Mouse (Mus musculus): ENCODE measurements around the gene Pcgf5. TPM values are rescaled to one million over a fixed set of nuclear protein-coding genes. Genes with fewer than 3 reads are reported as not detected.

The Pcgf5 gene
- total RNA-seq (2018; cell fraction: chromatin; rRNA removed), result 100 to 1,000 TPM in 1 of 26 experiments, 10 to 100 TPM in 25; 20.9 to 247 (median 50.9) TPM
- 10 to 100 TPM in 25 of 26 experiments, 1 to 10 TPM in 1; 9.1 to 32.3 (median 22.4) TPM for total RNA-seq (2018; cell fraction: cytosol; rRNA removed)
- 100 to 1,000 TPM in 1 of 26 experiments, 10 to 100 TPM in 25; 17.2 to 189 (median 33.8) TPM for total RNA-seq (2018; cell fraction: nucleus; rRNA removed)
- polyA plus RNA-seq (2018), result 9.2 to 10.3 TPM (median 10.0 TPM) in 3 replicates

DNA sequence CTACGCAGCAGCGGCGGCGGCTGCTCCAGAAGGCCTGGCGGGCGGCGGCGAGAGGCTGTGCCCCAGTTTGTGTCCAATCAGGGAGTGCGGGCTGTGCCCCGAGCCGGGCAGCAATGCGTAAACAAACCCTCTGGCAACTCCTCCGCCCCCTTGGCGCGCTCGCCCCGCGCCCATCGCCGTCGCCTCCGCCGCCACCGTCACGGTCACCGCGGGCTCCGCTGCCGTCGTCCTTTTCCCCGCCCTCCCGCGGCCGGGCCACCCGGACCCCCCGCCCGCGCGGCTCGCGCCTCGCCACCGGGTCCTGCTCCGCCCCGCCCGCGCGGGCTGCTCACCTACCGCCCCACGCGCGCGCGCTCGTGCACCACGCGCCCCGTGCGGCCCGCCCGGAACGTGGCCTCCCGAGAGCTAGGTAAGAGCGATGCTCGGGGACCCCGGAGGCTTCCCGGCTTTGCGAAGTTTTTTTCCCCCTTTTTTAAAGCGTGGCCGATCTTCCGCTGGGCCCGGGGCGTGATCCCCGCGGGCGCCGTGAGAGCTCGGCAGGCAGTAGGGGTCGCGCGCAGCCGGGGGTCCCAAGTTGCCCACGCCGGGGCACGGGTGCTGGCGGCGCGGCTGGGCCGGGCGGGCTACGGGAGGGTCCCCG, at the start of gene Pcgf5:
TSS of gene Pcgf5 (plus strand) at position 149 of the 640 bp plus-strand sequence.
- no peaks in the 10 kb centered on the region for H3K79me2 ChIP-seq (ENCODE audit: inconsistent target)
- H3K4me3 ChIP-seq (ENCODE audit: inconsistent target), result peak within 1 kb of the TSS; percentile 5; the same call in 1 of the 2 replicates
- no peaks in the 10 kb centered on the region for H3K36me3 ChIP-seq (ENCODE audit: inconsistent target)
- WGBS (ENCODE audit: missing documents), result under 1% methylated on average over 67 of the region's 92 CpGs
- H3K27ac ChIP-seq, result no peak within 1 kb of the TSS

DNA sequence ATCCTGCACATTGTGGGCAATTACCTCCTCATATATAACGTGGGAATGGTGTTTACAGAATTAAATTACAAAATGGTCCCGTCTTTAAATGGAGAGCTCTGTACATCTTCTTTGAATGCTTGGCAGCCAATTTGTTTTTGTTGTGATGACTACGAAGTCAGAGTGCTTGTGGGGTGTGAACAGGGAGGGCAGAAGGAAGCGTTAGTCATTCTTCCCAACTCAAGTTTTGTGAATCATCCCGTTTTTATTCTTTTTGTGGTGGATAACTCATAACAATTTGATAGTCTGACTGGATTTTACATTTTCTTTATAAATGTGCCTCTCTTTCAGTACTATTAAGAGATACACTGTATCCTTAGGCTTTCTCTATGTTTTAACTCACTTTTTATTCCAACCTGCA, 42.6 kb upstream of the Pcgf5 start:
- WGBS (ENCODE audit: missing documents), result 93% methylated on average over 5 of the region's 5 CpGs
- no peaks in the 10 kb centered on the region for H3K36me3 ChIP-seq (ENCODE audit: inconsistent target)
- H3K4me3 ChIP-seq (ENCODE audit: inconsistent target), result no peak overlapping the region
- no peaks in the 10 kb centered on the region for H3K79me2 ChIP-seq (ENCODE audit: inconsistent target)
- H3K27ac ChIP-seq, result no peak overlapping the region

DNA sequence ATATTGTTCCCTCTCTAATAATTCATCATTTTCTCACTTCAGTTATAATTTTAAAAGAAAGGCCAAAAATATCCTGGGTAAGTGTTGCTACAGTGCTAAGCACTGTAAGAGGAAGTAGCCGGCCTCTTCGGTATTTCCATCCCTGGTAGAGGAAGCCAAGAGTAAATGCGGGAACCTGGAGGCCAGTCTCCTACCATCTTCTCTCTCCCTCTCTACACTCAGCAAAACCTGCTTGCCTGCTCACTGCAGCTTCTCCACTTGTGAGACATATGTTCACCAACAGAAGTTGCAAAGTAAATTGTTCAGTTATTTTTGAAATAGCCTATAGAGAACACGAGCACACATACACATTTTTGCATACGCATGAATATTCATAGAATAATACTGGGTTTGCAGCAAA, 34.1 kb upstream of the Pcgf5 start:
- no peak overlapping the region for H3K4me3 ChIP-seq (ENCODE audit: inconsistent target)
- H3K36me3 ChIP-seq (ENCODE audit: inconsistent target), result no peaks in the 10 kb centered on the region
- H3K79me2 ChIP-seq (ENCODE audit: inconsistent target), result no peaks in the 10 kb centered on the region
- H3K27ac ChIP-seq, result no peak overlapping the region
- 31% methylated on average over 5 of the region's 5 CpGs for WGBS (ENCODE audit: missing documents)

DNA sequence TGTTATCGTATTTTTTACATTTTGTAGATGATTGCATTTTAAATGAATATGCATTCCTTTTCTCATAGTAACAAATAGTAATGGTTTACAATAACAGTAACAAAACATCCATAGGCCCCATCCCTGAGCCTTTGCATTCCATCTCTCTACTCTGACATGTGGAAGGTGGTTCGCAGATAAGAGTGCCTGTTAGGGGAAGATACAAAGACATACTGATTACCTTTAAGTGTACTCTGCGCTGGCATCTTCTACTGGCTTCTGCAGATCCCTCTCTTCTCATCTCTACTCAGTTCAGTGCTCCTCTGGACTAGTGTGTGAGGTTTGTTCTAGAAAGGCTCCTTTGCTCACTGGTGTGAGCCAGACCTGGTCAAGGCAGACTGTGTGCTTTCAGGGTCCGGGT, 28.4 kb upstream of the Pcgf5 start:
- no peak overlapping the region for H3K4me3 ChIP-seq (ENCODE audit: inconsistent target)
- WGBS (ENCODE audit: missing documents), result 94% methylated on average over 4 of the region's 4 CpGs
- no peaks in the 10 kb centered on the region for H3K36me3 ChIP-seq (ENCODE audit: inconsistent target)
- H3K27ac ChIP-seq, result no peak overlapping the region
- H3K79me2 ChIP-seq (ENCODE audit: inconsistent target), result no peaks in the 10 kb centered on the region

DNA sequence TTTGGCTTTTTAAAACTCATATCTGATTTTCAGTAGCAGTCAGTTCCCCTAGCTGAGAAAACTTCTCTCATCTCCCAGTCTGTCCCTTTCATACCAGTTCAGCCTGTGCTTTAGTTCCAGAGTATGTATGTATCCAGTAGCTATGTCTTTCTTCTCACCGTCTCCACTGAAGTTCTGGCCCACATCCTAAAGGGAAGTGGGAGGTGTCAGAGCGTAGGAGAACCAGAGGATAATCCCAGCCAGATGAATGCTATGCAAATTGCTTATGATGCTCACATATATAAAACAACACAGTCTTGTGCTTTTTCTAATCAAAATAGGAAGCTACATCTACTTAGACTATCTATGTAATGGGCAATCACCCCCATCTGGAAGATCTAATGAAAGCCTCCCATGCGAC, 27.0 kb upstream of the Pcgf5 start:
- 79% methylated on average over 3 of the region's 3 CpGs for WGBS (ENCODE audit: missing documents)
- H3K79me2 ChIP-seq (ENCODE audit: inconsistent target), result no peaks in the 10 kb centered on the region
- H3K4me3 ChIP-seq (ENCODE audit: inconsistent target), result no peak overlapping the region
- H3K27ac ChIP-seq, result no peak overlapping the region
- H3K36me3 ChIP-seq (ENCODE audit: inconsistent target), result no peaks in the 10 kb centered on the region

DNA sequence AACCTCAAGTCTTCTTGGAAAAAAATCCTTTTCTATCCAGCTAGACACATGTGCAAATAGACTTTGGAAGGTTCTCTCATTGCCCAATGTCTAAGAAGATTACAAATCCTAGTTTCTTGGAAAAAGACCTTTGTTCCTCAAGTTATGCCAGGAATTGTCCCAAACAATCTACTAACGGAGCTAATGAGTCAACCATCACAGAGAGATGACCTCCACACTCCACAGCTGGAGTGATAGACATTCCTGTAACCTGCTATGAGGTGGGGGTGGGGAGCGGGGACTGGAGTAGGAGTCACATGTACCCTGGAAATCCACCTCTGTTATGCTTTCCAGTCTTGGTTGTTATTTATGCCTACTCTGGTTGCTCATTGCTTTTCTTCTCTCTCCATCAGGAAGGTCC, 24.8 kb upstream of the Pcgf5 start:
- no peaks in the 10 kb centered on the region for H3K36me3 ChIP-seq (ENCODE audit: inconsistent target)
- 95% methylated on average over 2 of the region's 2 CpGs for WGBS (ENCODE audit: missing documents)
- H3K79me2 ChIP-seq (ENCODE audit: inconsistent target), result no peaks in the 10 kb centered on the region
- H3K27ac ChIP-seq, result no peak overlapping the region
- no peak overlapping the region for H3K4me3 ChIP-seq (ENCODE audit: inconsistent target)

DNA sequence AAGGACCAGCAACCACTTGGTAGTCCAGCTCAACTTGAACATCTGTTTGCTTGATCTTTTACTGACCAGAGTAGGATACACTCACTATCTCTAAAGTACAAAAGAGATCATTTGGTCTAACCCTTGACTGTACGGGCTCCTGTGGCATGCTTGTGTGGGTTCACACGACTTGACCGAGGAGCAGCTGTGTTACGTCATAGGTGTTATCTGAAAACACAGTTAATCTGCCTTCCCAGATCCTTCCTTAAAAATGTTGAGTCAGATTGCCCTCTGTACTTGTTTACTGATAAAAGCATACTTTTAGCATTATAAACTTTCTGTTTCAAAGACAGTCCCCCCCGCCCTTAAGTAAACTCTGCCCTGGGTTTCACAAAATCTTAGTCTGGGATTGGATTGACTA, 19.4 kb upstream of the Pcgf5 start:
- H3K79me2 ChIP-seq (ENCODE audit: inconsistent target), result no peaks in the 10 kb centered on the region
- 25% methylated on average over 5 of the region's 5 CpGs for WGBS (ENCODE audit: missing documents)
- no peaks in the 10 kb centered on the region for H3K36me3 ChIP-seq (ENCODE audit: inconsistent target)

DNA sequence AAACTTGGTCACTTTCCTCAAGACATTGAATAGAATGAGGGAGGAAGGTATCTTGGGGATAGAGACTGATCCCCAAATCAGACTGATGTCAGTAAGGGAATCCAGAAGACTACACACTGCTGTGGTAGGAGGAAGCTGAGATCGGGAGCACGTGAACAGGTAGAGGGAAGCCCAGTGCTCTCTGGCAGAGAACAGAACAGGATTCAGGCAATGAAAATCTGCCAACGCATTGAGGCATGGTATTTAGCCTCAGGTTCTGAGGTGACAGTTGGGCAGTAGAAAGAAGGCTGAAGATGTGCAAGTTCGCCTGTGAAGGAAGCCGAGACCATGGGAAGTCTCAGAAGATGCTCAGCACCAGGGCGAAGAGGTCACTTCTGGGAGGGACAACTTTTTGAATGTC, 733 bp upstream of the Pcgf5 start:
- Histone ChIP-seq H3K36me3 (ENCODE audit: inconsistent target) (no peaks in the 10 kb centered on the region), H3K27ac (no peak overlapping the region), H3K79me2 (ENCODE audit: inconsistent target) (no peaks in the 10 kb centered on the region), H3K4me3 (ENCODE audit: inconsistent target) (no peak overlapping the region; the same call in 1 of the 2 replicates)
- 4% methylated on average over 6 of the region's 6 CpGs for WGBS (ENCODE audit: missing documents)

More for the DNA sequence above, 19.4 kb upstream of the Pcgf5 start:
- no peak overlapping the region for H3K4me3 ChIP-seq (ENCODE audit: inconsistent target)
- H3K27ac ChIP-seq, result no peak overlapping the region

DNA sequence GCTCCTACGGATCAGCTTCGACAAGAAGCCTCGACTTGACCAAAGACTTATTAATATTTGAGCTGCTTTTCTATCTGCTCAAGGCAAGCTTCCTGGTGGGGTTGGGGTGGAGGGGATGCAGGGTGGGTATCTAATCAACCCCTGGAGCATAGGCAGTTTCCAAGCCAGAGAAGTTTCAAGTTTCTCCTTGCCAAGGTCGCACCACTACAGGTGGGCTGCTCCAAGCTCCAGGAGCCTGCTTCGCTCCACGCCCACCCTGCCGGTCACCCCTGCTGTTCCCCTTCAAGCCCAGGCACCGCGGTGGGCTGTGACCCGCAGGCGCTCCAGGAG, 313 bp upstream of the Pcgf5 start:
- no peak overlapping the region; the same call in 1 of the 2 replicates for H3K4me3 ChIP-seq (ENCODE audit: inconsistent target)
- H3K36me3 ChIP-seq (ENCODE audit: inconsistent target), result no peaks in the 10 kb centered on the region
- H3K79me2 ChIP-seq (ENCODE audit: inconsistent target), result no peaks in the 10 kb centered on the region
- WGBS (ENCODE audit: missing documents), result 4% methylated on average over 11 of the region's 11 CpGs
- H3K27ac ChIP-seq, result no peak overlapping the region

DNA sequence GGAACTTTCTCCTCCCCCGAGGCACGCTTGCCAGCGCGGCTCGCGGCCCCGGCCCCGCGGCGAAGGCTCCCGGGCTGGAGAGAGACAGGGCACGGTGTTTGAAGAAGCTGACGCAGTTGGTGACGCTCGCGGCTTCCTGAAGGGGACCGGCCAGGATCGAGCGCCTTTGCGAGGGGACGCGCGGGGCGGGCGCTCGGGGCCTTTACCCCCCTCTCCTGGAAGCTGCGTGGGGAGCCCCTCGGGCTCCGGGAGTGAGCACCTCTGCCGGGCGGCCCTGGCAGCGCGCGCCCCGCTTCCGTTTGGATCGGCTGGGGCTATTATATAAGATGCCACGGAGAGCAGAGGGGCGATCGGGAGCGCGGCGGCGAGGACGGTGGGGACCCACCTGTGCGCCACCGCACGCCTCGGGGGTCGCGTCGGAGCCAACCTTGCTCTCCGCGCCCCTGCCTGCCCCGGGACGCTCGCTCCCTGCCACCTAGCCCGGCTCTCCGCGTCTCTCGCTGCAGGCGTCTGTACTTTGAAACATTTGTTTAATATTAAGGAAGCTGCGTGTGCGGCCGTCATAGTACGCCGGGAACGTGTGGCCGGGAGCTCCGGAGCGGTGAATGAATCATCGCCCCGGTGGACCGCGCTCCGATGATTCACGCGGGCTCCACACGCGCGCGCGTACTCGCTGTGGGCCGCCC, 835 bp downstream of the Pcgf5 start:
- H3K4me3 ChIP-seq (ENCODE audit: inconsistent target), result peak overlapping the region; percentile 5; the same call in 1 of the 2 replicates
- H3K36me3 ChIP-seq (ENCODE audit: inconsistent target), result no peaks in the 10 kb centered on the region
- H3K27ac ChIP-seq, result no peak overlapping the region
- no peaks in the 10 kb centered on the region for H3K79me2 ChIP-seq (ENCODE audit: inconsistent target)
- 1% methylated on average over 72 of the region's 85 CpGs for WGBS (ENCODE audit: missing documents)

DNA sequence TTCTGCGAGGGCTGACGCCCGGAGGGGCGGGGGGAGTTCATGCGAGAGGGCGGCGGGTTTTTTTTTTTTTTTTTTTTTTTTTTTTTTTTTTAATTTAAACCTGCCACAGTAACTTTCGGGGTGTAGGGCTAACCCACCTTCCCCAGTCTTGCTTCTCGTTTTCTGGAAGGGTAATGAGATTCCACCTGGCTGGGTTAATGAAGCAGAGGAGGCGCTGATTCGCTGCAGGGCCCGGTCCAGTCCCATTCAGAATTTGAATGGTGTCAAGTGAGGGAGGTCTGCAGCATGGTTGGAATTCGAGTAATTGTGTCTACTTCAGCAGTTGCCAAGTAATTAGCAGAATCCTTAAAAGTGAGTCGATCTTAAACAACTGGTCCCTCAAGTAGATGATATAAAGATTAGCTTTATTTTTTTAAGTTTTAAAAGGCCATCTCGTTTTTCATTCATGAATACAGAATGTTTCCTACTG, 1.4 kb downstream of the Pcgf5 start:
- WGBS (ENCODE audit: missing documents), result 4% methylated on average over 12 of the region's 15 CpGs

DNA sequence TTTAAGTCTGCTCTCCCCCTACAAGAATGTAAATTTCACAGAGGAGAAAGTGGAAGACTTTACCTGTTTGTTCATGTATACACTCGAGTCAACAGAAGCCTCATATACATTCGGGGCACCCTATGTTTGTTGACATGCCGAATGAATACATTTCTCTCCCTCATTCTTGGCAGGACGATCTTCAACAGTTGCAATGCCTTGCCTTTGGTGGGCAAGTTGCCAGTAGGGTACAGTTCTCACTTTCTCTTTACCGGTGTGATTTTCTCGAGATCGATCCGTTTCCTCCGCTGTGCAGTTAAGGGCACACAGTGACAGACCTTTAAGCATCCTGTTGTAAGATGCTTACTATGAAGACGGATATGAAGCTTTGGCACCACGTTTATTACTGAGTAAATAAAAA, 2.1 kb downstream of the Pcgf5 start:
- Histone ChIP-seq H3K27ac (no peak overlapping the region), H3K4me3 (ENCODE audit: inconsistent target) (no peak overlapping the region), H3K79me2 (ENCODE audit: inconsistent target) (no peaks in the 10 kb centered on the region), H3K36me3 (ENCODE audit: inconsistent target) (no peaks in the 10 kb centered on the region)
- WGBS (ENCODE audit: missing documents), result 52% methylated on average over 11 of the region's 11 CpGs

More for the DNA sequence above, 1.4 kb downstream of the Pcgf5 start:
- H3K27ac ChIP-seq, result no peak overlapping the region
- H3K4me3 ChIP-seq (ENCODE audit: inconsistent target), result peak overlapping the region; percentile 5; the same call in 1 of the 2 replicates
- H3K79me2 ChIP-seq (ENCODE audit: inconsistent target), result no peaks in the 10 kb centered on the region
- H3K36me3 ChIP-seq (ENCODE audit: inconsistent target), result no peaks in the 10 kb centered on the region

DNA sequence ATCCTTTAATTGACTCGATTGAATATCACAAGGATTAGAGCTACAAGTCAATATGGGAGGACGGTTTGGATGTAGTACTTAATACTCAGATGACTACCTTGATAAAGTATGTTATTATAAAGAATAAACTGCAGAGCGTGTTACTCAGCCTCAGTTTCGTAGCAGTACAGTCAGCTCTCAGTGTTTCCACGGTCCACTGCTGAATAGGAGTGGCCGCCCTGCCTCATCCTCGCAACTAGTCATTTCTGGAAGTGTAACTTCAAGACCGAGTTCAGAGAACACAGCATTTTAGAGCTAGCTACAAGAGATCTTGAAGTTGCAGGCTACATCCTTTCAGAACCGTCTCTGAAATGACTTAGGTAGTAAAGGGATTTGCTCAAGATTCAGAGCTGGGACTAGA, 2.8 kb downstream of the Pcgf5 start:
- Histone ChIP-seq H3K4me3 (ENCODE audit: inconsistent target) (no peak overlapping the region), H3K36me3 (ENCODE audit: inconsistent target) (no peaks in the 10 kb centered on the region), H3K79me2 (ENCODE audit: inconsistent target) (no peaks in the 10 kb centered on the region), H3K27ac (no peak overlapping the region)
- WGBS (ENCODE audit: missing documents), result 94% methylated on average over 9 of the region's 9 CpGs

DNA sequence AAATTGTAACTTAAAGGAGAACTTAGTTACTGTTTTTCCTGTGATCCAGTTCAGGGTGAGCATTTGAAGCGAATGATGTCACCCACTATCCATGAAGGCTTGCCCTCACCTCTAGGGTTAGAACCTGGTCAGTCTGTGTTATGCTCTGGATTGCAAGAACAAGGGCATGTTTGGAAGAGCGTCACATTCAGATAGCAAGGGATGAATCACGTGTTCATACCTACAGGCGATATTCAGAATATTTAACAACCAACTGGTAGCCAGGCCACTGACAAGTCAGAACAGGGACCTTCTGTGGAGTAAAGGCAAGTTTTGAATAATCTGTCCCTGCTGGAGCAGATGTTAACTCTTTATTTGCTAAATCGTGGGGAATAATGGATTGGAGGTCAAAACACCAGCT, 14.4 kb downstream of the Pcgf5 start:
- Histone ChIP-seq H3K27ac (no peak overlapping the region), H3K4me3 (ENCODE audit: inconsistent target) (no peak overlapping the region), H3K36me3 (ENCODE audit: inconsistent target) (no peaks in the 10 kb centered on the region), H3K79me2 (ENCODE audit: inconsistent target) (no peaks in the 10 kb centered on the region)
- WGBS (ENCODE audit: missing documents), result 99% methylated on average over 5 of the region's 5 CpGs

DNA sequence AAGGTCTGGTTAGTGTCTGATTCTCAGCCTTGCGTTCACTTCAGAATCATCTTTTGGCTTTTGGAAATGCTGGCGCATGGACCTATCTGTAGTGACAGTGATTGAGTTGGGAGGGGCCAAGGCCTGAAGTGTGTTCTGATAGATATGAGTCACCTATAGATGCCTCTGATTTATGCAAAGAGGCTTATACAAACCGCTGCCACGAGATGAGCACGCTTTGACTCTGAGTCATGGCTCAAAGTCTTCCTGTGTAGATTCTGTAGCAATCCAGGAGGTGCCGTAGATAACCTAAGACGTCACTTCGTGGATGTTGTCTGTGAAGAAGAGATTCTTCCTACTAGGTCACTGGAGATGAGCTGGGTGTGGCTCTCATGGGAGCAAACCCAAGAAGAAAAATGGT, 16.6 kb downstream of the Pcgf5 start:
- WGBS (ENCODE audit: missing documents), result 71% methylated on average over 8 of the region's 8 CpGs
- no peak overlapping the region for H3K4me3 ChIP-seq (ENCODE audit: inconsistent target)
- H3K79me2 ChIP-seq (ENCODE audit: inconsistent target), result no peaks in the 10 kb centered on the region
- no peaks in the 10 kb centered on the region for H3K36me3 ChIP-seq (ENCODE audit: inconsistent target)
- no peak overlapping the region for H3K27ac ChIP-seq
